Mouse (Mus musculus) thymus, adult 18-20 months (tissue): ENCODE results near the gene Ggcx.
"Not testable (repeated sequence)": the region's sequence is repeated elsewhere in the genome, so short reads cannot be mapped to it uniquely, and the experiment has no call there.

Experiments used
- DNase-seq, 2 experiments: peaks; one replicate each; pipeline ENCODE4 v3.0.0; 2022; ENCODE audit warnings: mixed read lengths in 2 of 2

The Ggcx gene

GRCm38 (mm10) chr6:72430989-72431921, 17.1 kb downstream of the Ggcx start:
- DNase-seq = no peak

GRCm38 (mm10) chr6:72432153-72432552, 18.0 kb downstream of the Ggcx start:
- DNase-seq = no peak

- DNase-seq = no peak
Measured at GRCm38 (mm10) chr6:72438226-72438625, 24.1 kb downstream of the Ggcx start.

- peak; percentile 81 to 85 for DNase-seq
Measured at GRCm38 (mm10) chr6:72438862-72439354, 24.8 kb downstream of the Ggcx start.

GRCm38 (mm10) chr6:72439355-72440185, 25.5 kb downstream of the Ggcx start, which contains the start of gene Mat2a:
Gene Mat2a, minus strand, starts transcription at chr6:72439558.
- peak; percentile 87 to 88 for DNase-seq

- peak in 1 of 2 experiments; percentile 15 for DNase-seq
Measured at GRCm38 (mm10) chr6:72440186-72440990, 26.3 kb downstream of the Ggcx start.

GRCm38 (mm10) chr6:72442921-72443604, 29.0 kb downstream of the Ggcx start:
- no peak for DNase-seq

GRCm38 (mm10) chr6:72445011-72445410, 30.9 kb downstream of the Ggcx start:
- DNase-seq = no peak

- no peak for DNase-seq
Measured at GRCm38 (mm10) chr6:72447487-72447886, 33.4 kb downstream of the Ggcx start.

- DNase-seq = not testable (repeated sequence)
Measured at GRCm38 (mm10) chr6:72451778-72452177, 37.7 kb downstream of the Ggcx start.

GRCm38 (mm10) chr6:72452329-72452728, 38.2 kb downstream of the Ggcx start:
- DNase-seq = no peak

GRCm38 (mm10) chr6:72453578-72453977, 39.5 kb downstream of the Ggcx start:
- DNase-seq = no peak

GRCm38 (mm10) chr6:72454072-72454746, 40.1 kb downstream of the Ggcx start:
- no peak for DNase-seq

- no peak for DNase-seq
Measured at GRCm38 (mm10) chr6:72454833-72455373, 40.8 kb downstream of the Ggcx start.

- no peak for DNase-seq
Measured at GRCm38 (mm10) chr6:72456567-72456966, 42.5 kb downstream of the Ggcx start.

GRCm38 (mm10) chr6:72458418-72458817, 44.3 kb downstream of the Ggcx start:
- DNase-seq = no peak

- DNase-seq = no peak
Measured at GRCm38 (mm10) chr6:72458921-72459320, 44.8 kb downstream of the Ggcx start.

GRCm38 (mm10) chr6:72460036-72460801, 46.1 kb downstream of the Ggcx start:
- DNase-seq = no peak

GRCm38 (mm10) chr6:72462550-72463257, 48.6 kb downstream of the Ggcx start:
- DNase-seq = not testable (repeated sequence)
